Mouse (Mus musculus) lung, embryonic 15.5 days (tissue): Measurements from ENCODE around the gene Bbx. TPM values are rescaled to one million over a fixed set of nuclear protein-coding genes. Genes with fewer than 3 reads are reported as not detected.

Source experiments
- ATAC-seq: fragments of 200-750 bp; cut with Nextera tagmentation; 2 replicates; pipeline ENCODE4 v1.8.0; 2017; ENCODE audit warnings: moderate number of reproducible peaks, borderline replicate concordance; ENCODE audit not compliant: low FRiP score, low TSS enrichment; ENCODE audit errors: extremely low read depth
- H3K27ac ChIP-seq: fragments of 300-500 bp; sonication (generic); 2 replicates; pipeline ENCODE4 v1.5.1; 2015; ENCODE audit warnings: moderate library complexity, mild to moderate bottlenecking, inconsistent platforms
- H3K27me3 ChIP-seq: fragments of 300-500 bp; sonication (generic); 2 replicates; pipeline ENCODE4 v1.6.1; 2015; ENCODE audit warnings: inconsistent platforms
- H3K36me3 ChIP-seq: fragments of 300-500 bp; sonication (generic); 2 replicates; pipeline ENCODE4 v1.6.1; 2015; ENCODE audit warnings: inconsistent platforms
- H3K4me1 ChIP-seq: fragments of 300-500 bp; sonication (generic); 2 replicates; pipeline ENCODE4 v1.6.1; 2015; ENCODE audit warnings: inconsistent platforms
- H3K4me2 ChIP-seq: fragments of 300-500 bp; sonication (generic); 2 replicates; pipeline ENCODE4 v1.6.1; 2015; ENCODE audit warnings: inconsistent platforms, mild to moderate bottlenecking, moderate library complexity
- H3K4me3 ChIP-seq: fragments of 300-500 bp; sonication (generic); 2 replicates; pipeline ENCODE4 v1.5.1; 2015; ENCODE audit warnings: mild to moderate bottlenecking, inconsistent platforms
- H3K9ac ChIP-seq: fragments of 300-500 bp; sonication (generic); 2 replicates; pipeline ENCODE4 v1.6.1; 2015; ENCODE audit warnings: inconsistent platforms
- H3K9me3 ChIP-seq: fragments of 300-500 bp; sonication (generic); 2 replicates; pipeline ENCODE4 v1.6.1; 2016; ENCODE audit warnings: inconsistent platforms
- WGBS: fragments of 180-500 bp; shearing (Covaris S2); methylation state at CpG from one replicate; pipeline ENCODE4 v1.1.7; 2015; 5-methylcytosine and 5-hydroxymethylcytosine counted together
- polyA plus RNA-seq: library from polyadenylated mRNA; unstranded; fragments of >200 nt; fragmentation: Nextera tagmentation; extraction: Ambion mirVana; gene quantifications from 2 replicates; pipeline ENCODE4 v1.2.1, GENCODE M21; 2015

Gene Bbx
- polyA plus RNA-seq, 1 experiment from 2014 or later, result 48.3 TPM

DNA sequence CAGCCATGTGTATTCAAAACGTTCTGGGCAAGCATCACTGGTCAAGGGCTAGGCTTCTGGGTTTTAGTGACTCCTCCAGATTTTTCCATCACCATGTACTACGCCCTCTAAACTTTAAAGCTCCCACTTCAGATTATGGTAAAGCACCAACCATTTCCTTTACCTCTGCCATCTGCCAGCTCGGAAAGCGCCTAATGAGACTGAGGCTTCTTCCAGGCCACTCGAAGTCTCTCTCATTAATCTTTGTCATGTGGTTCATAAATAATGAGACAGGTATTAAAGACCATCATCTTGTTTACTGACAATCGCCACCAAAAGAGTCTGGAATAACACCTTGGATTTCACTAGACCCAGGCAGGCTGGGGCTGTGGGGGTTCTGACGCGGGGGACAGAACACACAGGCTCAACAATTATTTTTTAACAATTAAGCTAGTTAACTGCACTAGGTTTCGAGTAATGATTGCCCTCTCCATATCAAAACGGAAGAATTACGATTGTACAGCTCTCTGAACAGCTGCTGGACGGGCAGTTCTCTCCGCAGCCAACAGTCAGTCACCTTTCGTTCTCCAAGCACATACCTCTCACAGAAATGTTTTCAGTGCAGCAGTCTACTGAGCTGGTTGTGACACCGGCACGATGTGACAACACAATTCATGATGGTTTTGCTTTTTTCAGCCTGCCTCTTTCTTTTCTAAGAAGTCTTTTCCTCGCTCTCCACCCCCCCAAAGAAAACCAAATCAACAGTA is 68.6 kb downstream of the Bbx start:
- Histone ChIP-seq H3K4me2 (peak overlapping the region; percentile 64), H3K4me1 (peaks cover 13% of the 10 kb centered on the region; the same call in 1 of the 2 replicates), H3K4me3 (peak overlapping the region; percentile 45), H3K9me3 (no peaks in the 10 kb centered on the region), H3K36me3 (no peaks in the 10 kb centered on the region), H3K27ac (peak overlapping the region; percentile 79), H3K27me3 (no peaks in the 10 kb centered on the region), H3K9ac (peak overlapping the region; percentile 40)
- 32% methylated on average over 17 of the region's 17 CpGs for WGBS
- ATAC-seq, result 0 out of 2 replicates have a peak, but pooled peaks have one; percentile 47

DNA sequence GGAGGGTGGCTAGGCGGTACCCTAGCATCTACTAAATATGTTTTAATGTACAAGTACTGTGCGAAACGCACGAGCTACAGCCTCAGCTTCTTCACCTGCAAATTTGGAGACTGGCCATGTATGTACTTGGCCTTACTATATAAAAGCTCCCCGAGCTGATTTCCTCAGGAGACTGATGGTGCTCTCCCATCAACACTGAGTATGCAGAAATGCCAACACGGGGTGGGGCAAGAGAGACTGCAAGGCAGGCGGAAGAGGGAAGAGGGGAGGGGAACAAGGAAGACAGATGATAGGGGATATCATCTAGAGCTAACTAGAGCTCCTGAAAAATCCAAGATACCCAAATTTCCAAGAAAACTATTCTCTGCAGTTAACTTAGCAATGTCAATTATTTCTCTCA is 71.6 kb downstream of the Bbx start:
- WGBS, result 79% methylated on average over 7 of the region's 7 CpGs
- H3K4me3 ChIP-seq, result no peak overlapping the region
- H3K9ac ChIP-seq, result no peak overlapping the region
- H3K4me1 ChIP-seq, result peaks cover 13% of the 10 kb centered on the region; the same call in 1 of the 2 replicates
- H3K9me3 ChIP-seq, result no peaks in the 10 kb centered on the region
- H3K27me3 ChIP-seq, result no peaks in the 10 kb centered on the region
- H3K4me2 ChIP-seq, result no peak overlapping the region
- no peak overlapping the region for H3K27ac ChIP-seq
- no peaks in the 10 kb centered on the region for H3K36me3 ChIP-seq
- no peak for ATAC-seq

DNA sequence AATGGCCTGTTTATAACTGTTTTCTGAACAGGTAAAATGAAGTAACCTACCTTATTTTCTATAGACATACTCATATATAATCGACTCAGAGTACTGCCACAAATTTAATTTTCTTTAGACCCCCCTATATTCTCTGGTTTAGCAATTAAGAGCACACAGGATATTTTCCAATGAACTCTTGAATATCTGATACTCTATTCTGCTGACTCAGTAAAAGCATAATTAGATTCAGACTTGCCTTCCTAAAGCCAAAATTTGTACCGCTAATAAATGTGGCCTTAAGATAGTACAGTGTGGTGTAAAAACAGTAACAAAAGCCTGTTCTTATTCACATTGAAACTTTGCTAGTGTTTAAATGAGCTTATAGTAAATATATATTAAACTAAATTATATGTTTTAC is 102.5 kb downstream of the Bbx start:
- Histone ChIP-seq H3K27me3 (no peaks in the 10 kb centered on the region), H3K9me3 (no peaks in the 10 kb centered on the region), H3K4me1 (no peaks in the 10 kb centered on the region), H3K27ac (no peak overlapping the region), H3K36me3 (no peaks in the 10 kb centered on the region), H3K4me3 (no peak overlapping the region), H3K9ac (no peak overlapping the region), H3K4me2 (no peak overlapping the region)
- 88% methylated on average over 2 of the region's 2 CpGs for WGBS
- ATAC-seq, result no peak

DNA sequence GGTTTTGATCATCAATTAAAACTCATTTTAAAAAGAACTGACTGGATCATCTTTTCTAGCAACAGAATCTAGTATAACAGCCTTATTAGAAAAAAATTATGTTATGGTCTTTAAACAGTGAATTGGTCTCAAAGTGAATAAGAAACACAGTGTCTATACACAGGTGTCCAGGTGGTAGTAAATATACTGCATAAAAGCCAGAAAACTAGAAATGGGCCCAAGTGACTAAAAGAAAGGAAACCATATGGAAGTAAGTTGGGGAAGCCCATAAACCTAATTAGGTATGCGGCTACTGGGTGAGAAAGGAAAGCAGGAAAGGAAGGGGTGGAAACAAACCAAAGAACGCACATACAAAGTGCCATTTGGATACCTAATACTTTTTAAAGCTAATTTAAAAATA is 107.4 kb downstream of the Bbx start:
- no peaks in the 10 kb centered on the region for H3K27me3 ChIP-seq
- H3K4me3 ChIP-seq, result no peak overlapping the region
- no peaks in the 10 kb centered on the region for H3K9me3 ChIP-seq
- no peak overlapping the region for H3K4me2 ChIP-seq
- no peaks in the 10 kb centered on the region for H3K4me1 ChIP-seq
- 97% methylated on average over 2 of the region's 2 CpGs for WGBS
- no peak for ATAC-seq
- H3K9ac ChIP-seq, result no peak overlapping the region
- no peaks in the 10 kb centered on the region for H3K36me3 ChIP-seq
- no peak overlapping the region for H3K27ac ChIP-seq

DNA sequence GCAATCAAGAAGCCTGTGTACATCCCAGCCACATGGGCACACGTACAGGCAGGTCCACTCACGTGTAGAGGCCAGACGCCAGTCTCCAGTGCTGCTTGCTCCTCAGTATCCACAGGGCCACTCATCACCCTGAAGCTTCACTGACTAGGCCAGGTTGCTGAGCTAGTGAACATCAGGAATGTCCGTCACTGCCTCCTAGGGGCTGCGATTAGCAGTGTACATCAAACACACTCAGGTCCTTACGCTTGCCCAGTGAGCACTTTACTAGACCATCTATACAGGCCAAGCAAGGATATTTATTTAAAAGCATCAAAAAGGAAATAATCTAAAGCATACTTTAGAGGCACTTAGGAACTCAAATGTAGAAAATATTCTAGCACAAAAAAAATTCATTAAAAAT is 107.9 kb downstream of the Bbx start:
- H3K4me2 ChIP-seq, result no peak overlapping the region
- H3K36me3 ChIP-seq, result no peaks in the 10 kb centered on the region
- H3K27ac ChIP-seq, result no peak overlapping the region
- WGBS, result 87% methylated on average over 6 of the region's 6 CpGs
- H3K9ac ChIP-seq, result no peak overlapping the region
- ATAC-seq, result no peak
- no peaks in the 10 kb centered on the region for H3K27me3 ChIP-seq
- H3K4me3 ChIP-seq, result no peak overlapping the region
- no peaks in the 10 kb centered on the region for H3K4me1 ChIP-seq
- no peaks in the 10 kb centered on the region for H3K9me3 ChIP-seq

DNA sequence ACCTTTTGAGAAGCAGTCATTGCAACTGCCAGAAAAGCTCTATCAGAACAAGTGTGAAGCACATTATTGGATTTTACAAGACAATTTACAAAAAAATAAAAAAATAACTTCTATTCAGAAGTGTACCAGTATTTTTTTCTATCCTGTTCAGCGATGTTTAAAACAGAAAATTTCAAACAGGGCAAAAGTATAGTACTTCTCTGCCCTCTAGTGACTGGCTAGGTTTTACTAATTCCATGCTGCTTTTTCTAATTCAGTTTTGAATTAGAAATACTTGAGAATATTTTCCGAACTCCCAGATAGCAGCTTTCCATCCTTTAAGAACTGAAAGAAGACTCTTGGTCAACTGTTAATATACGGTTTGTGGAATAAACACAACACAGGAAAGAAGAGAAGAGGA is 110.8 kb downstream of the Bbx start:
- no peaks in the 10 kb centered on the region for H3K27me3 ChIP-seq
- WGBS, result 64% methylated on average over 3 of the region's 3 CpGs
- no peaks in the 10 kb centered on the region for H3K9me3 ChIP-seq
- H3K4me1 ChIP-seq, result no peaks in the 10 kb centered on the region
- no peak for ATAC-seq
- H3K4me3 ChIP-seq, result no peak overlapping the region
- H3K4me2 ChIP-seq, result no peak overlapping the region
- H3K27ac ChIP-seq, result no peak overlapping the region
- H3K9ac ChIP-seq, result no peak overlapping the region
- H3K36me3 ChIP-seq, result no peaks in the 10 kb centered on the region

DNA sequence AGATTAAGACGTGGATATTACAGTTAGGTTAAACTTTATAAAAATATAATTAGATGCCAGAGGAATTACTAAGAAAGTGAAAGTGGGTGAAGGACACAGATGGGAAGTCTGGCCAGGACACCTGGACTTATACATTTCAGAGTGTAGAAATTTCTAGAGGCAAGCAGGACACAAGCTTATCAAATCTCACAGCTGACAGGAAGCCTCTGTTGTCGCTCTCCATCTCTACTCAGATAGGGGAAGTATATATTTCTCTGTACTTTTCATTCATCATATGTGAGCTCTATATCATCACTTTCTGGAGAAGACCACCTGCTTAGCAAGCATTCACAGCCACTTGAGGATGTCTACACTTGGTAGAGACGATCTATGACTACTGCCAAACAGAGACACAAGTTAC is 113.9 kb downstream of the Bbx start:
- Histone ChIP-seq H3K4me2 (no peak overlapping the region), H3K36me3 (no peaks in the 10 kb centered on the region), H3K27ac (no peak overlapping the region), H3K4me3 (no peak overlapping the region), H3K9me3 (no peaks in the 10 kb centered on the region), H3K27me3 (no peaks in the 10 kb centered on the region), H3K4me1 (0 out of 2 replicates have a peak, but pooled peaks cover 2% of the 10 kb centered on the region), H3K9ac (no peak overlapping the region)
- WGBS, result 64% methylated on average over 3 of the region's 3 CpGs
- no peak for ATAC-seq

DNA sequence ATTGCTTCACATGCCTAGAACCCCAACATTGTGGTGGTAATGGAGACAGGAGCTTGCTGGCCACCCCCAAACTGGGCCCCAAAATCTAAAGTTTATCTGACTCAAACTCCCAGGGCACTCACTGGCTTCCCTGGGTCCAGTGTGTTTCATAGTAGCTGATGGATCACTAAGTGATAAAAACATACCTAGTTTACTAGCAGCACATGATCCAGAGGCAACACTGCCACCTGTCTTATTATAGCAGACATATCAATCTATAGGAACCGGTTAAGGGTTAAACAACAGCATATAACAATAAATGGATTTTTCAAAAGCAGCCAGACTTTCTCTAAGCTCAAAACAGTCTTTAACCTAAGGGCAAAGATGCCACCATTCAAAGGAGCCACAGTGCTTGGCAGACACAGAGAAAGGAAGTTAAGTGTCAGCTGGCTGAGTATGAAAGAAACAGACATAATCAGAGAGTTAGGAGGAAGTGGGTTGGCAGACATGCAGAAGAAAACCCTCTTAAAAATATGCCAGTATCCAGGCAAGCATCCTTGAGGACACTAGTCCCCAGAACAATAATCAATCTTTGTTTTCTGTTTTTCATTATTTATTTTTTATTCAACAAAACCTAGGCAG is 116.7 kb downstream of the Bbx start:
- 80% methylated on average over 1 of the region's 1 CpGs for WGBS
- 0 out of 2 replicates have a peak, but pooled peaks cover 2% of the 10 kb centered on the region for H3K4me1 ChIP-seq
- no peak for ATAC-seq

DNA sequence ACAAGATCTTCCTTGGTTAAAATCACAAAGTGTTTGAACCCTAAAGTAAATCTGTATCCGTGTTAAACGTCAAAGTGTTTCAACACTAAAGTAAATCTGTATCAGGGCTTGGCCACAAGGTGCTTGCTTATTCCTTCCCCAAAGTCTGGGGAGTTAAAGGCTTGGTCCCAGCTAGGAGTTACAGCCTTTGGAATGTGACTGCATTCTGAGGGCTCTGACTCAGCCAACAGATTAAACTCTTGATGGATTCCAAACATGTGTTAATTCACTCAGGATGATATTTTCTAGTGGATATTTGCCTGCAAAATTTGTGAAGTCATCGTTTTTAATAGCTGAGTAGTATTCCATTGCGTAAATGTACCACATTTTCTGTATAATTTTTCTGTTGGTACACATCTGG is 120.6 kb downstream of the Bbx start:
- Histone ChIP-seq H3K9ac (no peak overlapping the region), H3K27me3 (no peaks in the 10 kb centered on the region), H3K4me2 (no peak overlapping the region), H3K36me3 (no peaks in the 10 kb centered on the region), H3K4me3 (no peak overlapping the region), H3K27ac (no peak overlapping the region), H3K9me3 (no peaks in the 10 kb centered on the region), H3K4me1 (0 out of 2 replicates have a peak, but pooled peaks cover 2% of the 10 kb centered on the region)
- 84% methylated on average over 4 of the region's 4 CpGs for whole genome bisulfite sequencing
- ATAC-seq, result no peak

More for the DNA sequence above, 116.7 kb downstream of the Bbx start:
- Histone ChIP-seq H3K27ac (no peak overlapping the region), H3K36me3 (no peaks in the 10 kb centered on the region), H3K9ac (no peak overlapping the region), H3K27me3 (no peaks in the 10 kb centered on the region), H3K4me3 (no peak overlapping the region), H3K4me2 (no peak overlapping the region), H3K9me3 (no peaks in the 10 kb centered on the region)

DNA sequence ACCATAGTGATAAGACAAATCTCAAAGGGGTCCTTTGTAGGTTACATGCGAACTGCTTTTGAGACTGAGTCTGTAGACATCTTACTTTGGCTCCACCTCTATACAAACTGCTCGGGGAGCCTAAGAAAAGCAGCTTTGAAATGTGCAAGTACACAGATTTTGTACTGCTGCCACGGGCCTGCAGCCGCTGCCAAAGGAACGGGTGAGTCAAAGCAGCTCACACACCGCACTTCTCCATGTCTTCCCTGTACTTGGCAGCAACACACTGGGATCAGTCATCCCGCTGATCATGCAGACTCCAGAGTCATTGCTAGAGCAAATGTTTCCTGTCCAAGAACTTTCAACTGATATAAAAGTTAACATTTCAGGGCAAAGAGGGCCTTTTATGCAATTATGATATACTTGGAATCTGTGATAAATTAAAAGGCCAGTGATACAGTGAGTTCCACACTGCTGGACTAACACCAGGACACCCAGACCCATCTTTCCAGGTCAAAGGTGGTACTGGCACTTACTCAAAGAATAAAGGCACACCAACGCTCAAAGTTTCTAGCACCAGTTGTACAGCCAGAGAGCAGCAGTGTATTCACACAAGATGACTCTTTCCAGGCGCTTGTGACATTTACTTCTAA is 122.7 kb downstream of the Bbx start:
- peak; percentile 93 for ATAC-seq
- no peaks in the 10 kb centered on the region for H3K4me1 ChIP-seq
- 41% methylated on average over 9 of the region's 9 CpGs for WGBS
- H3K27ac ChIP-seq, result peak overlapping the region; percentile 60
- H3K4me2 ChIP-seq, result no peak overlapping the region; the same call in 1 of the 2 replicates
- no peaks in the 10 kb centered on the region for H3K27me3 ChIP-seq
- no peak overlapping the region for H3K4me3 ChIP-seq
- H3K9me3 ChIP-seq, result no peaks in the 10 kb centered on the region
- H3K9ac ChIP-seq, result no peak overlapping the region
- H3K36me3 ChIP-seq, result no peaks in the 10 kb centered on the region

DNA sequence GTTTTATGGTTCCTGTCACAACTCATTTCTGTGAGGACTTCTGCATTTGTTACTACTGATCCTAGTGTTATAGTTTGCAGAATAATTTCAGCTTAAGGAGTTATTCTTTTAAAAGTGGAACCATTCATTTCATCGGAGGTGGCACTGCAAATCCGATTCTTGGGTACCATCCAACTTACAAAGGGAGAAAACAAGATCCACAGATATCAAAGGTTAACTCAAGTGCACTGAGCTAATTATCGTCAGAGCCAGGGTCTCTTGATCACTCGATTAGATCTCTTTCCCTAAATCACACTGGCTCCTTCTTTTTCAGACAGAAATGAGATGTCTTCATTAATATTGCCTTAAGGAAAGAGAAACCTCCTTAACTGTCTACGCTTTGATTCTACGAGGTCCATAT is 123.9 kb downstream of the Bbx start:
- Histone ChIP-seq H3K9me3 (no peaks in the 10 kb centered on the region), H3K36me3 (no peaks in the 10 kb centered on the region), H3K4me2 (no peak overlapping the region), H3K27me3 (no peaks in the 10 kb centered on the region), H3K27ac (no peak overlapping the region), H3K4me3 (no peak overlapping the region), H3K9ac (no peak overlapping the region), H3K4me1 (no peaks in the 10 kb centered on the region)
- no peak for ATAC-seq
- 70% methylated on average over 6 of the region's 6 CpGs for WGBS

DNA sequence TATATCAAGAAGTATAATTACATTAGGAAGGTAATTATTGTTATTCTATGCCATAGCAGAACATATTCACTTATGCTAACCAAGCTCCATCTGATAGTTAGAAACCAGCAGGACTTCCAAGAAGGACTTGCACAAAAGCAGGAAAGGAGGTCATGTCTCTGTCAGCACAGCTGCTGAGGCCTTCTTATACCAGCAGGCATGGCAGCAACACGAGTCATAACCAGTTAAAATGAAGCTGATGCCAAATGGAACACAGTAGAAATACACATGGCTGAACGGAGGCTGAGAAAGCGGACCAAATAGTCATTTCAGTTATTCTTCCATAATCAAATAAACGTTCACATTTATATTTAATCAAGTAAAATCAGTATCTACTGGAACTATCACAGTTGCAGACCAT is 125.0 kb downstream of the Bbx start:
- Histone ChIP-seq H3K9ac (no peak overlapping the region), H3K36me3 (no peaks in the 10 kb centered on the region)
- 85% methylated on average over 4 of the region's 4 CpGs for WGBS

More for the DNA sequence above, 125.0 kb downstream of the Bbx start:
- Histone ChIP-seq H3K4me2 (no peak overlapping the region), H3K27ac (no peak overlapping the region), H3K9me3 (no peaks in the 10 kb centered on the region), H3K27me3 (no peaks in the 10 kb centered on the region), H3K4me1 (no peaks in the 10 kb centered on the region), H3K4me3 (no peak overlapping the region)
- ATAC-seq, result no peak
